Mouse (Mus musculus): Measurements from ENCODE around the gene Wnt7b.

- TF ChIP-seq CTCF (IDR thresholded peaks at IDR 0.05; ENCODE audit: control insufficient read depth, insufficient read depth, low read length) (no peak), POLR2A (IDR thresholded peaks at IDR 0.05; ENCODE audit: borderline replicate concordance, control insufficient read depth, low read depth, low read length) (no peak)
These were observed 27.8 kb upstream of the Wnt7b start for GRCm38 (mm10) chr15:85610120-85610519.
